Mouse (Mus musculus) midbrain, embryonic 11.5 days (tissue): ENCODE data around the gene Mtfr1l. TPM values are rescaled to one million over a fixed set of nuclear protein-coding genes. Genes with fewer than 3 reads are reported as not detected.

ENCODE experiments used
- ATAC-seq: fragments of 200-750 bp; cut with Nextera tagmentation; 2 replicates; pipeline ENCODE4 v1.8.0; 2017; ENCODE audit warnings: moderate TSS enrichment, moderate library complexity; ENCODE audit not compliant: low FRiP score
- DNase-seq: peaks from one replicate; pipeline ENCODE4 v3.0.0; 2015; ENCODE audit warnings: low spot score; ENCODE audit errors: missing footprints
- H3K27ac ChIP-seq: fragments of 300-500 bp; sonication (generic); 2 replicates; pipeline ENCODE4 v1.5.1; 2014; ENCODE audit warnings: low read depth, low read length
- H3K27me3 ChIP-seq: fragments of 300-500 bp; sonication (generic); 2 replicates; pipeline ENCODE4 v1.6.1; 2014; ENCODE audit warnings: mild to moderate bottlenecking, low read length, moderate library complexity, mixed read lengths; ENCODE audit not compliant: control insufficient read depth, insufficient read depth
- H3K36me3 ChIP-seq: fragments of 300-500 bp; sonication (generic); 2 replicates; pipeline ENCODE4 v1.6.1; 2014; ENCODE audit warnings: mild to moderate bottlenecking, low read length, moderate library complexity, mixed read lengths; ENCODE audit not compliant: control insufficient read depth, insufficient read depth
- H3K4me1 ChIP-seq: fragments of 300-500 bp; sonication (generic); 2 replicates; pipeline ENCODE4 v1.6.1; 2014; ENCODE audit warnings: low read length; ENCODE audit not compliant: control insufficient read depth, insufficient read depth
- H3K4me2 ChIP-seq: fragments of 300-500 bp; sonication (generic); 2 replicates; pipeline ENCODE4 v1.6.1; 2014; ENCODE audit warnings: mild to moderate bottlenecking, moderate library complexity
- H3K4me3 ChIP-seq: fragments of 300-500 bp; sonication (generic); 2 replicates; pipeline ENCODE4 v1.5.1; 2014; ENCODE audit warnings: low read depth, low read length
- H3K9ac ChIP-seq: fragments of 300-500 bp; sonication (generic); 2 replicates; pipeline ENCODE4 v1.6.1; 2014; ENCODE audit warnings: low read length
- H3K9me3 ChIP-seq: fragments of 300-500 bp; sonication (generic); 2 replicates; pipeline ENCODE4 v1.6.1; 2016; ENCODE audit warnings: low read length; ENCODE audit not compliant: control insufficient read depth
- WGBS: fragments of 180-500 bp; shearing (Covaris S2); extraction: QIAGEN DNeasy Blood & Tissue Kit; methylation state at CpG from one replicate; pipeline ENCODE4 v1.1.7; 2014; 5-methylcytosine and 5-hydroxymethylcytosine counted together
- polyA plus RNA-seq: library from polyadenylated mRNA; unstranded; fragments of >200 nt; fragmentation: Nextera tagmentation; extraction: Ambion mirVana; gene quantifications from 2 replicates; pipeline ENCODE4 v1.2.1, GENCODE M21; 2014

Mtfr1l gene
- polyA plus RNA-seq, 1 experiment from 2014 or later = 132 TPM

DNA sequence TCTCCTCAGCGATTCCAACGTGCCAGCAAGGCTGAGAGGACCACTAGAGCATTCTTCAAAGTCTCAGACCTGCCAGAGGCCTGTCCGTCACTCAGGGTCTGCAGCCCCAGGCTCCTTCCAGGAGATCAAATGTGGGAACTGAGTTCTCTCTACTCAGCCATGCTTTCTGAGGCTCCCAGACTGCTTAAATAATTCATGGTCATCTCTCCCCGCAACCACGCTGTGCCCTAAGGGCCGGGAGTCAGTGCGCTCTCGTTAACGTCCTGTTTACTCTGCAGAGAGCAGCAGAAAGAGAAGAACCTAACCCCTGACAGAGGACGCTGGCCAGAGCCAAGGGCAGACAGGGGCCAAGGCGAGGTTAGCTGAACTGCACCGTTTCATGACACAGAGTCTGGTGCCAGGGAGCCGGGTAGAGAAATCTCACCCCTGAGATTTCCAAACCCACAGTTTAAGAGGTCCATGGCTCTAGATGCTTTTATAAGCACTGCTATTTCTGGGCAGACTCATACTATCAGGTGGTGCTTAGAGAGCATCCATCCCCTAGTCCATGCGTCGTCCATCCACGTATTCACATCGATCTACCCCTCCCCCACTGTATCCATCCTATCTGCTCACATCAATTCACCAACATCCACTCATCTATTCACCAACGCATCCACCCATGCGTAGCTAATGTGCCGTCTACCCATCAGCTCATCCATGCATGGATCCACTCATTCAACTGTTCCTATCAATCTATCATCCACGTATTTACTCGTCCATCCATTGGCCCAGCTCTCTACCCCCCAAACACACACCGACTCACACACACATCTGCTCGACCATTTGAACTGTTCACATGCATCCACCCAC is 37.5 kb upstream of the Mtfr1l start:
- Histone ChIP-seq H3K4me3 (no peak overlapping the region), H3K27ac (no peak overlapping the region), H3K36me3 (no peaks in the 10 kb centered on the region), H3K27me3 (no peaks in the 10 kb centered on the region), H3K9ac (no peak overlapping the region), H3K9me3 (no peaks in the 10 kb centered on the region), H3K4me2 (no peak overlapping the region), H3K4me1 (peaks cover 2% of the 10 kb centered on the region)
- no peak for DNase-seq
- WGBS = 89% methylated on average over 24 of the region's 24 CpGs
- ATAC-seq = no peak

DNA sequence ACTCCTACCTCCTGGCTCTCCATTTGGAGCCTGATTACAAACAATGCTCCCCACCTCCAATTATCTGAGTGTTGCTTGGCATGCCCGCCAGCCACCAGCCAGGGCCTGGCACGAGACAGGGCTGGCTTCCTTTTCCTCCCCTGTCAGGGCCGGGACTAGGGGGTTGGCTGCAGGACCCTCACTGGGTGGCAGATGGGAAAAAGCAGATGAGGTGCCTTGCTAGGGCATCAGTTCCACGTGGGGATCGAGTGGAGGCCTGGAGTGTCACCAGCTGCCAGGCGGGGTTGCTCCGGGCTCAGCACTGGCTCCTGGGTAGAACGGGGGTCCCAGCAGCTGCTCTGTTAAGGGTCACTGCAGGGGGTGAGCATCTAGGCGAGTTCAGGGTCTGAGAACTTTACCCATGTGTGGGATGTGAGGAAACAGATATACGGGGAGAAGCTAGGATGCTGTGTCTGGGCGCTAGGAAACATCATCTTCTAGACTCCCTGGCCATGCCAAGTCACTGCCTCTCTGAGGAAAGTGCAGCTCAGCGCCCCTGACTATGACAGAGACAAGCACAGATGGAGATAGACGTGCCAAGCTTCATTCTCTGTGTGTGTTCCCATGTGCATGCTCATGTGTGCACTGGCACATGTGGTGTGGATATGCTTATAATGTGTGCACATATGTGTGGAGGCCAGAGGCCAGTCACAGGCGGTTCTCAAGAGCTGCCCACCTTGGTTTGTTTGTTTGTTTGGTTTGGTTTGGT is 35.7 kb upstream of the Mtfr1l start:
- 79% methylated on average over 14 of the region's 14 CpGs for WGBS
- DNase-seq = no peak
- no peak overlapping the region for H3K4me2 ChIP-seq
- H3K4me1 ChIP-seq = peaks cover 4% of the 10 kb centered on the region
- no peak overlapping the region for H3K27ac ChIP-seq
- H3K36me3 ChIP-seq = no peaks in the 10 kb centered on the region
- H3K27me3 ChIP-seq = no peaks in the 10 kb centered on the region
- no peaks in the 10 kb centered on the region for H3K9me3 ChIP-seq
- ATAC-seq = no peak
- H3K4me3 ChIP-seq = no peak overlapping the region
- no peak overlapping the region for H3K9ac ChIP-seq

DNA sequence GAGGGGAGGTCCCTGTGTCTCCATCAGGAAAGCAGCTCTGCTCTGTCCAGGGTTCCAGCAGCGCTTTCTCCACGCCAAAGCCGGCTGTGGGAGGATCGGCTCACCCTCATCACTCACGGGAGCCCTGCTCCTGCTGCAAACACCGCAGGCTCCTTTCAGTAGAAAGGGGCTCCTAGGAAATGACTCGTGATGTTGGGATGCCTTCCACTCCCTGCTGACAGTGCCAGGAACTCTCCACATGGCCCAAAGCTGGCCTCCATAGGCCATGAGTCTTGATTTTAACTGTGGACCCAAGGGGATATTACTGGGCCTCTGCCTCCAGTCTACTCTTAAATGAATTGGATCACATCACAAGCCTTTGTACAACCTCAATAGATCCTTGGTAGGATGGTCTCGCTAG is 34.6 kb upstream of the Mtfr1l start:
- no peaks in the 10 kb centered on the region for H3K9me3 ChIP-seq
- ATAC-seq (no peak), DNase-seq (no peak)
- H3K36me3 ChIP-seq = no peaks in the 10 kb centered on the region
- no peak overlapping the region for H3K9ac ChIP-seq
- H3K4me1 ChIP-seq = peaks cover 3% of the 10 kb centered on the region; the same call in 1 of the 2 replicates
- H3K27me3 ChIP-seq = no peaks in the 10 kb centered on the region
- 76% methylated on average over 8 of the region's 8 CpGs for WGBS
- no peak overlapping the region for H3K4me2 ChIP-seq
- H3K4me3 ChIP-seq = no peak overlapping the region
- no peak overlapping the region for H3K27ac ChIP-seq

DNA sequence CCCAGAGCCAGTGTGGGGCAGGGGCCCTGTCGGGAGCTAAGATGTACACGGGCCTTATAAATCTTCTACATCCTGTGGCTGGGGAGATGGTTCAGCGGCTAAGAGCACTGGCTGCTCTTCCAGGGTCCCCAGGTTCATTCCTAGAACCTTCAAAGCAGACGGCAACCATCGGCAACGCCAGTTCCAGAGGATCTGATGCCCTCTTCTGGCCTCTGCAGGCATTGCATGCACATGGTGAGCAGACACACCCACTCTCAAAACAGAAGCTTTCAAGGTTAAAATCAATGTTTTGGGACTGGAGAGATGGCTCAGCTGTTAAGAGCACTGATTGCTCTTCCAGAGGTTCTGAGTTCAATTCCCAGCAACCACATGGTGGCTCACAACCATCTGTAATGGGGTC is 34.0 kb upstream of the Mtfr1l start:
- H3K36me3 ChIP-seq = no peaks in the 10 kb centered on the region
- ATAC-seq (no peak), DNase-seq (no peak)
- H3K27ac ChIP-seq = no peak overlapping the region
- 81% methylated on average over 6 of the region's 6 CpGs for WGBS
- no peaks in the 10 kb centered on the region for H3K9me3 ChIP-seq
- no peak overlapping the region for H3K4me2 ChIP-seq
- H3K4me1 ChIP-seq = peaks cover 3% of the 10 kb centered on the region; the same call in 1 of the 2 replicates
- H3K27me3 ChIP-seq = no peaks in the 10 kb centered on the region
- no peak overlapping the region for H3K4me3 ChIP-seq
- no peak overlapping the region for H3K9ac ChIP-seq

DNA sequence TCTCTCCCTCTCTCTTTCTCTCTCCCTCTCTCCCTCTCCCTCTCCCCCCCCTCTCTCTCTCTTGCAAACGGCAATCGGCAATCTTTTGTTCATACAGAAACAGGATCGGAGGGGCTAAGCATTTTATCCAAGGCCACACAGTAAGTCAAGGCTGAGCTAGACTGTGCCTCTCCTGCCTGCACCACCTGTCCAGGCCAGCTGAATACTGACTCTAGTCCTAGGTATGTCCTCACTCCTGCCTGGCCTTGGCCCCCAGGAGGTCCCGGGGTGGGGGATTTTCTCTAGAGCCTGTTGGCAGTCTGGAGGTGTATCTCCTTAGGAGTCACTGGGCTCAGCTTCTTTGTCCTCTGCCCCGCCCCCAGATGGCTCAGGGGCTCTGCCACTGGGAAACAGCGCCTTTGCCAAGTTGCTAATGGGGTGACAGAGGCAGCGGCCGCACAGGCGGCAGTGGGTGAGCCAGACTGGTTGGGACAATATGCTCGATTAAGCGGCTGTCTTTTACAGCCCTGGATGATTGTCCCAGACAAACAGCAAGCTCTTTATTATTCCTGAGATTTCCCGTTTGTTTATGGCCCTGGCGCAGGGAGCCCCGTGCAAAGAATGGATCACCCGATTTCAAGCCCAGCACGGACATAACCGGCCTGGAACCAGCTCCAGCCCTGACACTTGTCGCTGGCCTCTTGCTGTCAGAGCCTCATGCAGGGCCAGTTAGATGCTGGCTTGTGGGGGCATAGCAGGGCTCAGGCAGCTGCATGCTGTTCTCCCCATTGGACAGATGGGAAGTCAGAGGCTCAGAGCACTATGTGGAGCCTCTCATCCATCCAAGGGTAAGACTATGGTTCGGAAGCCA is 32.4 kb upstream of the Mtfr1l start:
- Histone ChIP-seq H3K4me3 (no peak overlapping the region), H3K9me3 (no peaks in the 10 kb centered on the region), H3K27ac (no peak overlapping the region), H3K36me3 (no peaks in the 10 kb centered on the region), H3K4me2 (no peak overlapping the region), H3K27me3 (no peaks in the 10 kb centered on the region), H3K9ac (no peak overlapping the region; the same call in 1 of the 2 replicates), H3K4me1 (peaks cover 3% of the 10 kb centered on the region; the same call in 1 of the 2 replicates)
- no peak for ATAC-seq
- WGBS = 35% methylated on average over 19 of the region's 19 CpGs
- no peak for DNase-seq

DNA sequence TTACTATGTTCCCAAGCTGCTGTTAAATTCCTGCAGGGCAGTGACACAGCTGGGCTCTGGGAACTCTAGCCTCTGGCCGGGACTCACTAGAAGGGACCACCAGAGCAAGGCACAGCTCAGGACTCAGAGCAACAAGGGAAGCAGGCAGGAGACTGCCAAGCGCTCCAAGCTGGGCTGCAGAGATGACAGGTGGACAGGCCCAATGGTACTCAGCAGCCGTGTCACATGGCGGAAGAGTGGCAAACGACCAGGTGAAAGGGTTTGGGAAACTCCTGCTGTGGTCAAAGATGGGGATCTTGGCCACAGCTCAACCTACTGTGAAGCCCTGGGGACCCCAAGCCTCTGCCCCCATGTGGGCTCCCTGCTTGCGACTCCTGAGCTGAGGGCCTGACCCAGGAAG is 28.9 kb upstream of the Mtfr1l start:
- ATAC-seq (no peak), DNase-seq (no peak)
- Histone ChIP-seq H3K27me3 (no peaks in the 10 kb centered on the region), H3K27ac (no peak overlapping the region), H3K4me2 (no peak overlapping the region), H3K4me1 (peaks cover 3% of the 10 kb centered on the region; the same call in 1 of the 2 replicates), H3K9me3 (no peaks in the 10 kb centered on the region), H3K36me3 (no peaks in the 10 kb centered on the region), H3K9ac (no peak overlapping the region), H3K4me3 (no peak overlapping the region)
- 92% methylated on average over 6 of the region's 6 CpGs for WGBS

DNA sequence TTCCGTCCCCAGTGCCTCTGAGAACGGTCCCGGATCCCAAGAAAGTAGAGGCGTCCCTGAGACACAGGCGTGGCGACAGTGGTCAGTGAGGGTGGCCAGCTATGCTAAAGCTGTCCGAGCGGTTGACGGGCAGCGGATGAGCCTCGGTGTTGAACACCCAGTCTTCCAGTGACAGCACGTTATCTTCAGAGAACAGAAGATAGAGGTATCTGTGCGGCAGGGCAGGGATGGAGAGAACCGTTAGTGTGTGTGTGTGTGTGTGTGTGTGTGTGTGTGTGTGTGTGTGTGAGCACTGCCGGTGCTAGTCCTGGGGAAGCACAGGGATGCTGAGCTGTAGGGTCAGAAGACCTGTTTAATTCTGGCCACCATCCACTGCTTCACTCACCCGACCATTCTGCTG is 28.4 kb upstream of the Mtfr1l start:
- Histone ChIP-seq H3K27ac (no peak overlapping the region), H3K9me3 (no peaks in the 10 kb centered on the region), H3K4me2 (no peak overlapping the region), H3K4me1 (peaks cover 3% of the 10 kb centered on the region; the same call in 1 of the 2 replicates), H3K9ac (no peak overlapping the region), H3K27me3 (no peaks in the 10 kb centered on the region), H3K4me3 (no peak overlapping the region), H3K36me3 (no peaks in the 10 kb centered on the region)
- no peak for ATAC-seq
- no peak for DNase-seq
- WGBS = 94% methylated on average over 16 of the region's 16 CpGs

DNA sequence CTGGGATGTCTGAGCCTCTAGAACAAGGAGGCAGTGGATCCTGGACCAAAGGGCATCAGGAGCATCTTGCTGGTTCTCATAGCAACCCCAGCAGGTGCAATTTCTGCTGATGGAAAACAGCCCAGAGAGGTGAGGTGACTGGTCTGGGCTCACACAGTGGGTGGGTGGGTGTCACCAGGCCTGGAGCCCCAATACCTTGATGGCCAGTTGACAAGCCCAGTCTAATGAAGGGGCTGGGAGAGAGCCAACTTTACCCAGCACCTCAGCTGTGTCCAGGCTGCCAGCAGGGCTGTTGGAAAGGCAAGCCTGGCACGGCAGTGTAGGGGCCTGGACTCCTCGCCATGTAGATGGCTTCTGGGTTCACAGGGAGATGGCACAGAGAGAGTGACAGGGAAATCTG is 26.8 kb upstream of the Mtfr1l start:
- ATAC-seq (no peak), DNase-seq (no peak)
- H3K4me1 ChIP-seq = peaks cover 6% of the 10 kb centered on the region
- H3K4me2 ChIP-seq = no peak overlapping the region
- no peaks in the 10 kb centered on the region for H3K36me3 ChIP-seq
- no peaks in the 10 kb centered on the region for H3K9me3 ChIP-seq
- H3K9ac ChIP-seq = no peak overlapping the region
- no peak overlapping the region for H3K4me3 ChIP-seq
- no peaks in the 10 kb centered on the region for H3K27me3 ChIP-seq
- H3K27ac ChIP-seq = no peak overlapping the region
- 92% methylated on average over 2 of the region's 2 CpGs for WGBS
